Mouse (Mus musculus) 3T3-L1 (cell line): ENCODE data around the gene Mip.
"Not testable (repeated sequence)": the region's sequence is repeated elsewhere in the genome, so short reads cannot be mapped to it uniquely, and the experiment has no call there.

Experiments
- DNase-seq: peaks from one replicate; pipeline ENCODE4 v3.0.0-alpha.2; 2015; ENCODE audit warnings: low read depth, low spot score

Mip gene

DNA sequence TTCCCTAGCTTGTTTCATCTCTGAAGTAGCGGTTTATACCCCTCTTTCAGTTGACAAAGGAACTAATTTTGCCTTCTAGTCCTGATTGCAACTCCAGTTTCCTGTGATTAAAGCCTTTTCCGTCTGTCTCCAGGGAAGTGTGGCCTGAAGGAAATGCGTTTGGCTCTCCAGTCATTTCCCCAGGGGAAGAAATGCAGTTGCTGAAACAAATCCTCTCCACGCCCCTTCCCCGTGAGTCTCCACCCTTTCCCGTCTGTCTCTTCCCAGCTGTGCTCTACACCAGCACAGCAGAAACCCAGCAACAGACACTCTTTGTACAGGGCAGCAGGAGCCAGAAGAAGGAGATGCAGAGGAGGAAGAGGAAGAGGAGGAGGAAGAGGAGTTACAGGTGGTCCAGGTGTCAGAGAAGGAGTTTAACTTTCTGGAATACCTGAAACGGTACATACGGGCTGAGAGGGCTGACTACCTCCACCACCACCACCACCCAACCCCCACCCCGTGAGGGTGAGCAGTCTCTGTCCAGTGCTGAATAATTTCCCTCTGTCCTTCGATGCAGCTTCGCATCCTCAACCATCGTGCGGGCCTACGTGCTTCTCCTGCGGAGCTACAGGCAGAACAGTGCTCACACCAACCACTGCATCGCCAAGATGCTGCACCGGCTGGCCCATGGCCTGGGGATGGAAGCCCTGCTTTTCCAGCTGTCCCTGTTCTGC lies 21.5 kb downstream of the Mip start:
- no peak for DNase-seq

DNA sequence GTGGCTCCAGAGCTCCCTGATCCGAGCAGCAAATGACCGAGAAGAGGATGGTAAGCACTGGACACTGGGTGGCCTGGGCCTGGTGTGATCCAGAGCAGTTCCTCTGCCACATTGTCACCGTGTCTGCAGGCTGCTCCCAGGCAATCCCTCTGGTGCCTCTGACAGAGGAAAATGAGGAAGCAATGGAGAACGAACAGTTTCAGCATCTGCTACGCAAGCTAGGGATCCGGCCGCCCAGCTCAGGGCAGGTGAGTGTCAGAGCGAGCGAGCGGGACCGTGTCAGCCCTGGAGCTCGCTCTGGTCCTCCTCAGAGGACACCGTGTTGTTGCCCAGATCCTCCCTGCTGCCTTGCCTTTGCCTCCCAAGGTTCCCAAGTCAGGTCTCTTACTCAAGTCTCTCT lies 24.9 kb downstream of the Mip start:
- no peak for DNase-seq

DNA sequence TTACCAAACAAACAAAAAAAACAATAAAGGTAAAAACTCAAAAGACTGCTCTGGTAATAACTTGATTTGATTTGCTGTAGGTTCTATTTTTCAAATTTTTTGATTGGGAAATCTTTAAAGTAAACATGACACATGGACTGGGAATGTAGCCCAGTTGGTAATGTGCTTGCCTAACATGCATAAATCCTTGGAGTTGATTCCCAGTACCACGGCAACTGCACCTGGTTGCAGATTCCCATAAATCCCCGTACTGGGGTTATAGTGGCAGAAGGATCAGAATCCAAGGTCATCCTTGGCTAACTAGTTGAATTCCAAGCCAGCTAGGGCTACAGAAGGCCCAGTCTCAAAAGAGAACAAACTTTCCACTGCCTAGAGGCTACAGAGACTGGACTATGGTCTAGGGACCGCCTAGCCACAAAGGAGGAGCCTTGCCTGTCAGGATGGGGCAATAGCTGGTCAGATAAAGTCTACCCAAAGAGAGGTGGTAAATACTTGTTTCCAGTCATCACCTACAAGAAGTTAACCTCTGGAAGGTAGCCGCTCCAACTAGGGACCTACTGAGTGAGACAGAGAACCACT lies 28.1 kb downstream of the Mip start, which contains the start of gene Apon:
Apon (plus strand) TSS at position 420 of the 579 bp plus-strand sequence.
- peak; percentile 85 for DNase-seq

DNA sequence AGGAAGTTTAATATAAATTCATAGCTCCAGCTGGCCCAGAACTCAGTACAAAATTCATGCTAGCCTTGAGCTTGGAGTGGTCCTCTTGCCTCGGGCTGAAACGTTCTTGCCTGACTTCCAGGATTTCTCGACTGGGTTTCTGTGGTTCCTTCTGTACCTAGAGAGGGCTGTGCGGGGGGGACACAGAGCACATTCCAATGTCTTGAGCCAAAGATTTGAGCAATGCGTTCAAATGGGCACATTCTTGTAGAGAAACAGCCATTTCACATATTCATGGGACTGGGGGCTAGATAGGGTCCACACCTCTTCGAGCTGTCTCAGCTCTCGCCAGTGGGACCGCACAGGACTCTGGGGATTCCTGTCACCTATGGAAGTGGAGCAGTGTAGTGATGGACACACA lies 30.3 kb downstream of the Mip start:
- DNase-seq: peak; percentile 48

DNA sequence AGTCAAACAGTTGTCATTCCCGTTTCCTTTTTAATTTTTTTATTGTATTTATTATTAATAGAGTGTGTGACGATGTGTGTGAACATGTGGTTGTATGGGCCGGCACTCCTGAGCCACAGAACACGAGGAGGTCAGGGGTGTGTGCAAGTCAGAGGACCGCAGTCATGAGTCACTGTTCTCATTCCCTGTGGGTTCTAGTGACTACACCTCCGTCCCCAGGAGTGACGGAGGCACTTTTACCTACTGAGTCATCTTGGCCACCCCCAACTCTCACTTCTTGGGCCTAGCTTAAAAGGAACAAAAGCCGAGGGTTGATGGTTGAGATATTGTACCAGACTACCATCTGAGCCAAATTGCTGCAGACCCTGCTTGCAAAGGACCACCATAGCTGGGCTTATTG lies 30.7 kb downstream of the Mip start:
- DNase-seq: peak; percentile 92

DNA sequence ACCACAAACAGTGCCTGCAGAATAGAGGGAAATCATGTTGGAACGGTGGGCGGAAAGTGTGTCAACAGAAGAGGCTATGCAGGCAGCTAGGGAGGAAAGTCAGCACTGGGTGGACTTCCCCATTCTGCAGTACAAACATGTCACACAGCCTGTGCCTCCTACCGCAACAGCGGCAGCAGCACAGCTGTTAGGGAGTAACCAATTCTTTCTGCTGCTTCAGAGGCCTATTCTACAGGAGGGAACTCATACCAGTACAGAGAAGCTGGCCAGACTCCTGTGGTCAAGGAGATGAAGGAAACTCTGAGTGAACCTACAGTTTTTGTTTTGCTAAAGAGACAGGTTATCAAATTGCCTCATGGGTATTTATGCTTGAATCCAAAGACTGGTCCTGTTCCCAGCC lies 33.3 kb downstream of the Mip start:
- no peak for DNase-seq

DNA sequence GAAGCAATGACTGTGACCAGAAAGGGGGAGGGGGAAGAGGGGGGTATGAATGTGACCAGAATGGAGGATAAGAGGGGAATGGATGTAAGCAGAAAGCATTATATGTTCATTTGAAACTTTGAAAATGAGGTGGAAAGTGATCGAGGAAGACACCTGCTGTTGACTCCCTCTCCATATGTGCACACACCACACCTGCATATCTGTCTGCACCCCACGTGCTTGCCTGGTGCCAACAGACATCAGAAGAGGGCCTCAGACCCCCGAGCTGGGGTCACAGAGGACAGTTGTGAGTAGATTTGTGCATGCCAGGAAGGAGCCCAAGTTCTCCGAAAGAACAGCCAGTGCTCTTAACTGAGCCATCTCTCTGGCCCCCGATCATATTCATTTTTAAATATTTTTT lies 34.3 kb downstream of the Mip start:
- no peak for DNase-seq

DNA sequence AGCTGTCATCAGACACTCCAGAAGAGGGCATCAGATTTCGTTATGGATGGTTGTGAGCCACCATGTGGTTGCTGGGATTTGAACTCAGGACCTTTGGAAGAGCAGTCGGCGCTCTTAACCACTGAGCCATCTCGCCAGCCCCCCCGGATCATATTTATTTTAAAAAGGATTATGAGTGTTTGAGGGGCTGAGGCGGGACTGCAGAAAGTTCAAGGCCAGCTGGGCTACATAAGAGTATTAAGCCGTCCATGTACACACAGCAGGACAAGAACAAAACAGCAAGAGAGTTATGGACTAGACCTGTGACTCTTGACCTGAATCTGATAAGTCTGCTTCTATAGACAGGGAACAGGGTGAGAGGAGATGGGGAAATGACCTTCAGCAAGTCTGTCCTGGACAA lies 34.7 kb downstream of the Mip start:
- DNase-seq: not testable (repeated sequence)

DNA sequence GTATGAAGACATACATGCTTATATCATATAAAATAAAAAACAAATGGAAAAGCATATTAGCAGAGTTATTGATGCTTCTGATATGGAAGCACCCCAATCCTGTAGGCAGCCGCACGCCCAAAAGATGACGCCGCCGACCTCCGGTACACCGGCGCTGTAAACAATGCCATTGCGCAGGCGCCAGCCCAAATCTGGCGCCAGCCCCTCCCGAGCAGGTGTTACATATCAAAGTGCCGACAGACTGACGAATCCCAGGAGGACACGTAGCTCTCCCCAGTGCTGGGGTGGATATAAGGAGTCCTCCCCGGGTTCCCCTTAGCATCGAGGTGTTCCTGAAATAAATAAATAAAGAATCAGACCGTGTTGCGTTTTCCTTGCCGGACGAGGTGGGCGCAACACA lies 36.7 kb downstream of the Mip start:
- no peak for DNase-seq

DNA sequence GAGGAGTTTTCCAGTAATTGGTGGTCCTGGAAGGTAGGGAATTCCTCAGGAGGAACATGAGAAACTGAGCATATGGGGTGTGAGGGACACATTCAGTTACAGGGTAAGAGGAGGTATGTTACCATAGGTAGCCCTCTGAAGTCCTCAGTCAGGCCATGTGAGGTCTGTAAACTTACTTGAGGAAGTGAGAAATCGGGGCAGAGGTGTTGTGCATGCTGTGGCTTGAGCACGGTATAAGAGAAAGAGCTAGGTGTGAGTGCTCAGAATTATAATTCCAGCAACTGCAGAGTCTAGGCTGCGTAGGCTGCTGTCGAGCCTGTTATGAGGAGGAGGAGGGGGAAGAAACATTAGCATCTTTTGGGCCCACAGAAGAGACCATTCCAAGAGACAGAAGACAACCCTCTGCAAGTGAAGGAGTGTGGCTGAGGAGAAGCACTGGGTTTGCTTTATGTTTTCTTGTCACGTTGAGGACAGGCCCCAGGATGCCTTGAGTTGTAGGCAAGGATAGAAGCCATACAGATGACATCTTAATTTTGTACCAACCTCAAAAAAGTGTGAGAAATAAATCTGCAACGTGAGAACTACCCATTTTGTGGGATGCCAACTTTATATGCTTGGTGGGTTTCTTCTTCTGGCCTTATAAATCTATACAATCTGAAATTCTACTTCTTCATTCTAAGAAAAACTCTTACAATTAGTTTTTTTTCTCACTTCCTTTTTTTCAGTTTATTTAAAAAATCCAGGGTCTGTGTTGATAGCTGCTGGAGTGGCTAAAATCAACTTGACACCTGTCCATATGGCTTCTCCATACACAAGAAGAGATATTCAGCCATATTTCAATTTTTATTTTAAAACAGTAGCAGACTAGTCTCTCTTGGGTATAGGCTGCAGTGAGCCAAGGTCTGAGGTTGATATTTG lies 38.0 kb downstream of the Mip start:
- DNase-seq: no peak

DNA sequence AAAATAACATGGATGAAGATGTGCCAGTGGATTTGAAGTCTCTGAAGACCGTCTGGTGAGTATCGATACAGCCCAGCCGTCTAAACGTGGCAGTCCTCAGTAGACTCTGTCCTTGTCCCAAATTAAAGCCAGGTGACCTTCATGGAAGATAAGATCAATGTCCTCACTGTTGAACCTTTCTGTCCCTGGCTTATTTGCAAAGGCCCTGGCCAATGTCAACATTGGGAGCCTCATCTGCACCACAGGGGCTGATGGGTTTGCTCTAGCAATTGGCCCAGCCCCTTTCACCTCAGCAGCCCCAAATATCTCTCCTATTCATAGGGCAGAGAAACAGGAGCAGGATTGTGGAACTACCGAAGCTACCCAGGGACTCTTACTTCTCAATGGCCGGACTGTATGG lies 42.7 kb downstream of the Mip start, which contains the start of gene Apof:
Apof (plus strand) TSS at position 301 of the 400 bp plus-strand sequence.
- DNase-seq: no peak

DNA sequence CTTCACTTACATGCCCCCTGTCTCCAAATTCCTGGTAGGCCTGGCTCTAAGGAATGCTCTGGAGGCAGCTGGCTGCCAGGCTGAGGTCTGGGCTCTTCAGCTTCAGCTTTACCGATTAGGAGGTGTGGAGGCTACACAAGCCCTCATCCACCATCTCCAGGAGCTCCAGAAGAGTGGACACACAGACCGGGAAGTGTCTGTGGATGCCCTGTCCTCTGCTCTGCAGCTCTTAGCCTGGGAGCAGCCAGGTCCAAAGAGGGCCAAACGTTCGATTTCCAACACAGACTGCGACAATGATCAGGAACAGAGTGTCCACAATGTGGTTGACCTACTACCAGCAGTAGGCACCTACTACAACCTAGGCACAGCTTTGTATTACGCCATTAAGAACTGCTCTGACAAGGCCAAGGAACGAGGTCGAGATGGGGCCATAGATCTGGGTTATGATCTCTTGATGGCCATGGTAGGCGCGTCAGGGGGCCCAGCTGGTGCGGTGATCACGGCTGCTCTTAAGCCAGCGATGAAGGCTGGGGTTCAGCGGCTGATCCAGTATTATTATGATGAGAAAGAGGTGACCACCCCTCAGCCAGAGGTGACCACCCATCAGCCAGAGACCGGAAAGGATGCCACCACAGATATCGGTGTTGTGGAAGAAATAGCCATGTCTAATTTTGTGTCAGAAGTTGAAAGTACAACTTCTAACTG lies 43.7 kb downstream of the Mip start:
- no peak for DNase-seq

DNA sequence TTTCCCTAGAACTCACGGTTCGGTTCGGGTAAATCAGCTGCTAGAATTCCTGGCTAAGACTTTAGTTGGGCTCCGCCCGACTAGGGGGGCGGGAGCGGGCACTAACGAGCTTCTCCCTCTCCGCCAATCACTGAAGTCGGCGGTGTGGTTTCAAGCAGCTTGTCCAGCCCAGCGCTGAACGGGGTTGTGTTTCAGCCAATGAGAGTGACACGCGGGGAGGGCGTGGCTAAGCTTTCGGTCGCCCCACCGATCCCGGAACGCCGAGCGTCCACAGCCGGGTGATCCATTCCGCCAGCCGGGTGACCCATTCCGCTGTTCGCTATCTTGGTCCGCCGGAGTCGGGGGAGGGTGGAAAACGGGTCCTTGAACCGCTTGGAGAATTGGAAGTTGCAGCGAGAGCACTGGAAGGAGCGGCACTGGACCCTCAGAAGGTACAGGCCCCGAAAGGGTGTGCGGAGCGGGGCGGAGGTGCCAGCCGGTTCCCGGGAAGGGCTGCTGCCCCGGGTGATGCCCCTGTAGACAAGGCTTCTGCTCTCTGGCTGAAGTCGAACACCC lies 44.7 kb downstream of the Mip start, which contains the start of gene Stat2:
Stat2 (plus strand) TSS at position 273 of the 555 bp plus-strand sequence.
- DNase-seq: peak; percentile 99

DNA sequence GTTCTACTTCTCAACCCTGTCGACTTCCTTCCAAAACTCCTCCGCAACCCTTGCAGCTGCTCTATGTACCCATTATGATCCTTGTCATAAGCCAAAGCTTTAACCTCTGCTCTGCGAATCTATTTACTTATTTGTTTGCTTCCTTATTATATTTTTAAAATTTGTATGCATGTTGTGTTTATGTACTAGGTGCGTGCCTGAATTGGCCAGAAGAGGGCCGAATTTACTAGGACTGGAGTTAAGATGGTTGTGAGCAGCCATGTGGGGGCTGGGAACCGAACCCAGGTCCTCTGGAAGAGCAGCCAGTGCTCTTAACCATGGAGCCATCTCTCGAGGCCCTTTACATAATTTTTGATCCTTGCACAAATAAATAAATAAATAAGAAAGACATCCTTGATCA lies 45.2 kb downstream of the Mip start:
- DNase-seq: peak; percentile 29

DNA sequence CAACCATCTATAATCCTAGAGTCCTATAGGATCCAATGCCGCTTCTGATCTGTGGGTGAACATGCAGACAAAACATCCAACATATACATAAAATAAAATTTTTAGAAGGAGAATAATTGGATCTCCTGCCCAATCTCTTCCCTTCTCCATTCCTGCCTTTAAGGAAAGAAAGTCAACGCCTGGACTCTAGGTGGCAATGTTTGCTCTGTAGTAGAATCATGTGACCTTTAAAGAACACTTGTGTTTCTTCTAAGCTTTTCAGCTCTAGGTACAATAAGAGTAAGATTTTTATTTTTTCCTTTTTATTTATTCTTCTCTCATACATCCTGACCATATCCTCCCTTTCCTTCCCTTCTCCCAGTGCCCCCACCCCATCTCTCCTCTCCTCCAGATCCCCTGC lies 46.2 kb downstream of the Mip start:
- peak; percentile 40 for DNase-seq

DNA sequence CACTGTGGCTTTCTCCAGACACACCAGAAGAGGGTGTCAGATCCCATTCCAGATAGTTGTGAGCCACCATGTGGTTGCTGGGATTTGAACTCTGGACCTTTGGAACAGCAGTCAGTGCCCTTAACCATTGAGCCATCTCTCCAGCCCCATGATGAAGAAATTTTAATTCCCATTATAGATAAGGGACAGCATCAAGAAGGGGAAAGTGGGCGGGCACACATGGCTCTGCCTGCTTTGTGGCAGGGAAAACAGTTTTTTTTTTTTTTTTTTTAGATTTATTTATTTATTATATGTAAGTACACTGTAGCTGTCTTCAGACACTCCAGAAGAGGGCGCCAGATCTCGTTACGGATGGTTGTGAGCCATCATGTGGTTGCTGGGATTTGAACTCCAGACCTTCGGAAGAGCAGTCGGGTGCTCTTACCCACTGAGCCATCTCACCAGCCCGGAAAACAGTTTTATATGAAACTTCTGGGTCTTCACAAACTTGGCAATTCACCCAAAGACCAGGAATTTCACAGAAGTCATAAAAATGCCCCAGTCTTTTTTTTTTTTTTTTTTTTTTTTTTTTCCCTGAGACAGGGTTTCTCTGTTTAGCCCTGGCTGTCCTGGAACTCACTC lies 47.3 kb downstream of the Mip start:
- DNase-seq: not testable (repeated sequence)

DNA sequence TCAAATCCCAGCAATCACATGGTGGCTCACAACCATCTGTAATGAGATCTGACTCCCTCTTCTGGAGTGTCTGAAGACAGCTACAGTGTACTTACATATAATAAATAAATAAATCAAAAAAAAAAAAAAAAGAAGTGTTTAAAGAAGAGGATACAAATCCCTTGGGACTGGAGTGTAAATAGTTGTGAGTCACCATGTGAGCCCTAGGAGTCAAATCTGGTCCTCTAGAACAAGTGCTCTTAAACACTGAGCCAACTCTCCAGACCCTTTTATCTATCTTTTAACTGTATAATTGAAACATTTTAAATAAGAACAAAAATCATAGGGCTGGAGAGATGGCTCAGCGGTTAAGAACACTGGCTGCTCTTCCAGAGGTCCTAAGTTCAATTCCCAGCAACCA lies 49.7 kb downstream of the Mip start:
- DNase-seq: not testable (repeated sequence)

DNA sequence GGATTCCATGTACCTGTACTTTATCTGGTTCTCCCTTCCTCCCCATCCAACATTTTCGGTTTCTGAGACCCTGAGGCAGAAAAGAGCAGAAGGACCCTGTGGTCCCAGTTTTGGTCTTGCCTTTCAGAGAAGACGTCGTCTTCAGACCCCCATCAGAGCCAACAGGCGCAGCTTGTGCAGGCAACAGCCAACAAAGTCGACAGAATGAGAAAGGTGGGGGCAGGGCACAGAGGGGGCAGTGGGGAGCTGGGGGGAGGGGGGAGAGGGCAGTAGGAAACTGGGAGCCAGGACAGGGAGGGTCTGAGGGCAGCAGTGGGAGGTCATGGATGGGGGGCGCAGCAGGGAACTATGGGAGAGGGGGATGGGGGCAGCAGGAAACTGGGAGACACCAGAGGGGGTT lies 52.5 kb downstream of the Mip start:
- no peak for DNase-seq

DNA sequence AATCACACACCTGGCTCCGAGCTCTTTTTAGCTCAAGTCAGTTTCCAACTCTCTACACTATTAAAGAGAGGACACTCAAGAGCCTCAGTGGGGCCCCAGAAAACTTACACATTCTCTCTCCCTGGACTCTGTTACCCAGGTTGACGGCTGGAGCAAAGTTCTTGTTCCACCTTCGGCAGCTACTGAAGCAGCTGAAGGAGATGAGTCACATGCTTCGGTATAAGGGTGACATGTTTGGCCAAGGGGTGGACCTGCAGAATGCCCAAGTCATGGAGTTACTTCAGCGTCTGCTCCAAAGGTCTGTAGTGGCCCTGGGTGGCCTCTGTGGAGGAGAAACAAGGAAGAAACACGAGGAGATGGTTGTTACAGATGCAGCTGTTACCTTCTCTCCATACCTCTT lies 55.3 kb downstream of the Mip start:
- no peak for DNase-seq
